Mouse (Mus musculus) stomach, embryonic 14.5 days (tissue): ENCODE measurements around the gene Sh3pxd2a. TPM values are rescaled to one million over a fixed set of nuclear protein-coding genes. Genes with fewer than 3 reads are reported as not detected.

Experiments used
- ATAC-seq: fragments of 200-750 bp; cut with Nextera tagmentation; 2 replicates; pipeline ENCODE4 v1.8.0; 2017; ENCODE audit warnings: low read depth, moderate TSS enrichment; ENCODE audit not compliant: insufficient number of reproducible peaks, insufficient read depth, low FRiP score
- H3K27ac ChIP-seq: fragments of 300-500 bp; sonication (generic); 2 replicates; pipeline ENCODE4 v1.5.1; 2014; ENCODE audit warnings: mild to moderate bottlenecking, low read length, moderate library complexity, mixed read lengths
- H3K27me3 ChIP-seq: fragments of 300-500 bp; sonication (generic); 2 replicates; pipeline ENCODE4 v1.6.1; 2014; ENCODE audit warnings: low read length, control low read depth, mixed read lengths; ENCODE audit not compliant: control insufficient read depth, insufficient read depth
- H3K36me3 ChIP-seq: fragments of 300-500 bp; sonication (generic); 2 replicates; pipeline ENCODE4 v1.6.1; 2014; ENCODE audit warnings: mild to moderate bottlenecking, control low read depth, low read length, moderate library complexity, mixed read lengths; ENCODE audit not compliant: control insufficient read depth, insufficient read depth
- H3K4me1 ChIP-seq: fragments of 300-500 bp; sonication (generic); 2 replicates; pipeline ENCODE4 v1.6.1; 2014; ENCODE audit warnings: low read length, control low read depth, mixed read lengths; ENCODE audit not compliant: control insufficient read depth, insufficient read depth
- H3K4me2 ChIP-seq: fragments of 300-500 bp; sonication (generic); replicated peaks from 2 replicates; pipeline ENCODE4 v1.6.1; 2014; ENCODE audit warnings: low read depth, low read length, control low read depth
- H3K4me3 ChIP-seq: fragments of 300-500 bp; sonication (generic); 2 replicates; pipeline ENCODE4 v1.5.1; 2014; ENCODE audit warnings: low read depth, low read length, control low read depth
- H3K9ac ChIP-seq: fragments of 300-500 bp; sonication (generic); replicated peaks from 2 replicates; pipeline ENCODE4 v1.6.1; 2014; ENCODE audit warnings: low read depth, mild to moderate bottlenecking, control low read depth, low read length, moderate library complexity, mixed read lengths
- H3K9me3 ChIP-seq: fragments of 300-500 bp; sonication (generic); 2 replicates; pipeline ENCODE4 v1.6.1; 2016; ENCODE audit warnings: low read depth, low read length, control low read depth; ENCODE audit not compliant: control insufficient read depth
- WGBS: fragments of 180-500 bp; shearing (Covaris S2); extraction: QIAGEN DNeasy Blood & Tissue Kit; methylation state at CpG from one replicate; pipeline ENCODE4 v1.1.7; 2014; 5-methylcytosine and 5-hydroxymethylcytosine counted together
- microRNA-seq: library from miRNA; unstranded; fragments of <30 nt; microRNA quantifications from one replicate; pipeline ENCODE4, GENCODE M21; 2016
- polyA plus RNA-seq: library from polyadenylated mRNA; unstranded; fragments of >200 nt; fragmentation: Nextera tagmentation; extraction: Ambion mirVana; gene quantifications from 2 replicates; pipeline ENCODE4 v1.2.1, GENCODE M21; 2014

Sh3pxd2a gene
- polyA plus RNA-seq, 1 experiment from 2014 or later, result 13.7 TPM

DNA sequence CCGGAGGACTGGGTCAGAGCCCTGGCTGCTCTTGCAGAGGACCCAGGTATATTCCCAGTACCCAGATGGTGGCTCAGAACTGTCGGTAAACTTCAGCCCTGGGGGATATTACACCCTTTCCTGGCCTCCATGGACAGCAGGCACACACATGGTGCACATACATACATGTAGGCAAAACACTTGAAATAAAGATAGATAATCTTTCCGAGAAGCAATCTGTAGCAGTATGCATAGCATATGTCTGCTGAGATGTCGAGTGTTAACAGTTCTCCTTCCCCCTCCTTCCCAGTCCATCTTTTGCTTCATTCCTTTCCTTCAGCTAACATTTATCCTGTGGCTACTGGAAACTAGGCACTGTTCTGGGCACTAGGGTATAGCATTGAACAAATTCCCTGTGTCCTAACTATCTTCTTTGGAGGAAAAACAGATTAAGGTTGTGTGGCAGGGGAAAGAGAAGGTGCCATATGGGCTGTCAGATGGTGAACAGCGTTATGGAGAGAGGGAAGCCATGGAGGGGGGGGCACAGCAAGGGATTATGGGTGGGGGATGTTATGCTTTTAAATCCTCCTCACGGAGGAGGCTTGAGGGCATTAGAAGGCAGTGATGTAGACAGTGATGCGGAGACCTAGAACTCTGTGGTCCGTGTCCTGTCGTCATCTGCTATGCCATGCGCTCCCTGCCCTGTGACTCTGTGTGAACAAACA is 252.4 kb downstream of the Sh3pxd2a start:
- H3K9ac ChIP-seq, result no peak overlapping the region
- H3K27me3 ChIP-seq, result no peaks in the 10 kb centered on the region
- no peaks in the 10 kb centered on the region for H3K4me1 ChIP-seq
- H3K4me2 ChIP-seq, result no peak overlapping the region
- H3K36me3 ChIP-seq, result no peaks in the 10 kb centered on the region
- no peaks in the 10 kb centered on the region for H3K9me3 ChIP-seq
- 76% methylated on average over 10 of the region's 10 CpGs for WGBS
- no peak overlapping the region for H3K4me3 ChIP-seq
- no peak for ATAC-seq
- no peak overlapping the region for H3K27ac ChIP-seq

DNA sequence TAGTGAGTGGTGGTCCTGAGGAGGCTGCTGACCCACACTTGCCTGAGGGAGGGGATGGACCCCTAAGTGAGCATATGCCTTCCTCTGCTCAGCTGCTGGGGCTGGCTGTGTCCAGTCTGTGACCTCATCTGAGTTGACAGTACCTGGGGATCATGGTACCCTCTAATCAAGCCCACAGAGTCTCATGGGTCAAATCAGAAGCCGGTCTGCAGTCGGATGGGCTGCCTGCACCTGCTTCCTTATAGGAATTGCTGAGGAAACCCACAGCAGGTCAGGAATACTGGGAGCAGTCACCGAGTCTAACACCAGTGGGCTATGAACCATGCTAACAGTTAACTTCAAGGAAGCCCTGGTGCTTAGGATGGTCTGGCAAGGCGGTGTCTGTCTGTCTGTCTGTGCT is 253.8 kb downstream of the Sh3pxd2a start:
- no peaks in the 10 kb centered on the region for H3K4me1 ChIP-seq
- H3K9me3 ChIP-seq, result no peaks in the 10 kb centered on the region
- WGBS, result 93% methylated on average over 4 of the region's 4 CpGs
- no peaks in the 10 kb centered on the region for H3K27me3 ChIP-seq
- no peak overlapping the region for H3K27ac ChIP-seq
- no peak overlapping the region for H3K9ac ChIP-seq
- no peak for ATAC-seq
- no peak overlapping the region for H3K4me3 ChIP-seq
- H3K36me3 ChIP-seq, result no peaks in the 10 kb centered on the region
- H3K4me2 ChIP-seq, result no peak overlapping the region

Small RNA genes within 50 kb of the gene (microRNA-seq; reads per million reads assigned to microRNA genes)
- not detected for gene Mir6995

Other genes starting within 250 kb of the Sh3pxd2a start
- 58.5 and 68.4 TPM in 2 replicates for gene Stn1, start 73.1 kb upstream of the Sh3pxd2a start, polyA plus RNA-seq
- 32.0 and 37.8 TPM in 2 replicates for gene Slk, start 115.3 kb upstream of the Sh3pxd2a start, polyA plus RNA-seq
- 10.3 and 12.7 TPM in 2 replicates for gene Col17a1, start 227.7 kb upstream of the Sh3pxd2a start, polyA plus RNA-seq